Mouse (Mus musculus) intestine, postnatal 0 days (tissue): ENCODE data around the gene Adgrg3. TPM values are rescaled to one million over a fixed set of nuclear protein-coding genes. Genes with fewer than 3 reads are reported as not detected.

Experiments used
- ATAC-seq: fragments of 200-750 bp; cut with Nextera tagmentation; 2 replicates; pipeline ENCODE4 v1.8.0; 2017; ENCODE audit warnings: mild to moderate bottlenecking, moderate TSS enrichment, moderate library complexity
- H3K27ac ChIP-seq: fragments of 300-500 bp; sonication (generic); 2 replicates; pipeline ENCODE4 v1.5.1; 2014; ENCODE audit warnings: mild to moderate bottlenecking, low read depth, low read length, moderate library complexity
- H3K27me3 ChIP-seq: fragments of 300-500 bp; sonication (generic); replicated peaks from 2 replicates; pipeline ENCODE4 v1.6.1; 2014; ENCODE audit warnings: low read length, mixed read lengths; ENCODE audit not compliant: control insufficient read depth, insufficient read depth
- H3K36me3 ChIP-seq: fragments of 300-500 bp; sonication (generic); 2 replicates; pipeline ENCODE4 v1.6.1; 2014; ENCODE audit warnings: mild to moderate bottlenecking, moderate library complexity; ENCODE audit not compliant: control insufficient read depth, insufficient read depth
- H3K4me1 ChIP-seq: fragments of 300-500 bp; sonication (generic); replicated peaks from 2 replicates; pipeline ENCODE4 v1.6.1; 2014; ENCODE audit warnings: antibody characterized with exemption, low read length, mixed read lengths; ENCODE audit not compliant: control insufficient read depth, insufficient read depth
- H3K4me2 ChIP-seq: fragments of 300-500 bp; sonication (generic); replicated peaks from 2 replicates; pipeline ENCODE4 v1.6.1; 2014; ENCODE audit warnings: low read depth, mild to moderate bottlenecking, moderate library complexity
- H3K4me3 ChIP-seq: fragments of 300-500 bp; sonication (generic); 2 replicates; pipeline ENCODE4 v1.5.1; 2014; ENCODE audit warnings: low read depth, low read length
- H3K9ac ChIP-seq: fragments of 300-500 bp; sonication (generic); 2 replicates; pipeline ENCODE4 v1.6.1; 2014; ENCODE audit warnings: mild to moderate bottlenecking, low read depth, low read length
- H3K9me3 ChIP-seq: fragments of 300-500 bp; sonication (generic); 2 replicates; pipeline ENCODE4 v1.6.1; 2016; ENCODE audit warnings: mixed run types; ENCODE audit not compliant: control insufficient read depth
- CTCF ChIP-seq: sonication (generic); IDR thresholded peaks from 2 replicates; pipeline ENCODE4 v1.5.1; 2016; ENCODE audit warnings: low read depth, mild to moderate bottlenecking, control low read depth, antibody characterized with exemption, moderate library complexity
- WGBS: fragments of 180-500 bp; shearing (Covaris S2); extraction: QIAGEN DNeasy Blood & Tissue Kit; methylation state at CpG from one replicate; pipeline ENCODE4 v1.1.7; 2014; 5-methylcytosine and 5-hydroxymethylcytosine counted together
- polyA plus RNA-seq: library from polyadenylated mRNA; unstranded; fragments of >200 nt; fragmentation: Nextera tagmentation; extraction: Ambion mirVana; gene quantifications from 2 replicates; pipeline ENCODE4 v1.2.1, GENCODE M21; 2015

Adgrg3 gene
- polyA plus RNA-seq, 1 experiment from 2014 or later: 4.2 TPM

- Histone ChIP-seq H3K27ac (no peak overlapping the region), H3K4me2 (no peak overlapping the region), H3K9ac (no peak overlapping the region), H3K27me3 (no peaks in the 10 kb centered on the region), H3K9me3 (no peaks in the 10 kb centered on the region), H3K4me1 (0 out of 2 replicates have a peak, but pooled peaks cover 3% of the 10 kb centered on the region), H3K4me3 (no peak overlapping the region), H3K36me3 (peaks cover 6% of the 10 kb centered on the region; the same call in 1 of the 2 replicates)
- WGBS: 51% methylated on average over 6 of the region's 6 CpGs
- no peak for TF ChIP-seq CTCF
- ATAC-seq: no peak
Measured at GRCm38 (mm10) chr8:94999956-95000355, 17.5 kb upstream of the Adgrg3 start.

DNA sequence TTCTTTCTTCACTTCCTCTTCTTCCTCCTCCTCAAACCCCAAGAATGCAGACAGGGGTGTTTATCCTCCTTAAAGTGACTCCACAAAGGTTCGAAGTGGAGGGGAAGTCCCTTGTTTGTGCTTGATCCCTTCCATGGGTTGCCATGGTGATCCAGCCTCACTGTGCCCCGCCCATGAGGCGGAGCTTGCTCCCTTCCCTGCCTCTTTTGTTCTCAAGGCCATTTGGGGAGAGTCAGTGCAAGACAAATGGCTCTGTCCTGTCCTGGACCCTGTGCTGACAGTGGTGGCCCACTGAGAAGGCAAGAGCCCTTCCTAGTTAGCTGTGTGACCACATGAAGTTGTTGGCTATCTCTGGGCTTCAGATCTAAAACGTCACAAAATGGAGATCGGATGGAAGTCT, 16.8 kb upstream of the Adgrg3 start:
- Histone ChIP-seq H3K4me3 (no peak overlapping the region), H3K4me1 (0 out of 2 replicates have a peak, but pooled peaks cover 3% of the 10 kb centered on the region), H3K9me3 (no peaks in the 10 kb centered on the region), H3K9ac (no peak overlapping the region), H3K4me2 (no peak overlapping the region), H3K36me3 (peaks cover 13% of the 10 kb centered on the region), H3K27me3 (no peaks in the 10 kb centered on the region), H3K27ac (peak overlapping the region; percentile 41; the same call in 1 of the 2 replicates)
- no peak for TF ChIP-seq CTCF
- no peak for ATAC-seq
- 22% methylated on average over 5 of the region's 5 CpGs for WGBS

DNA sequence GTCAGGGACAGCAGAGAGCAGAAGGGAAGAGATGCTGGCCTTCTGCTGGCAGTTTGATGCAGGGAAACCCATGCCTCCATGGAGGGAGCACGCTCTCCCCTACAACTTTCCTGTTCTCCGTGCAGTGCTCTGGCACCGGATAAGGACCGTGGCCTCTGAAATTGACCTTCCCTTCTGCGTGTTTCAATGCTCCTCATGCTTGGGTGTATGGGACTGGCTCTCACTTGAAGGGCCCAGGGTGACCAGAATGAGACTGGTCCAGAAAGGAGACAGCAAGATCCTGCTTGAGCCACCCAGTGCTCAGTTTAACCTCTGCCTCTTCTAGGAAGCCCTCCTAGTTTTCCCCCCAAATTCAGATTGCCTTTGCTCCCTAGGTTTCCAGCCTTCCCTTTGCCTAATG, 16.3 kb upstream of the Adgrg3 start:
- Histone ChIP-seq H3K27me3 (no peaks in the 10 kb centered on the region), H3K4me3 (no peak overlapping the region), H3K36me3 (peaks cover 17% of the 10 kb centered on the region), H3K4me2 (no peak overlapping the region), H3K27ac (no peak overlapping the region), H3K9me3 (no peaks in the 10 kb centered on the region), H3K9ac (no peak overlapping the region), H3K4me1 (0 out of 2 replicates have a peak, but pooled peaks cover 3% of the 10 kb centered on the region)
- WGBS: 71% methylated on average over 5 of the region's 5 CpGs
- no peak for ATAC-seq
- TF ChIP-seq CTCF: no peak

GRCm38 (mm10) chr8:95001655-95002054, 15.8 kb upstream of the Adgrg3 start:
- 5% methylated on average over 7 of the region's 7 CpGs for WGBS
- Histone ChIP-seq H3K9ac (no peak overlapping the region), H3K4me1 (0 out of 2 replicates have a peak, but pooled peaks cover 3% of the 10 kb centered on the region), H3K27me3 (no peaks in the 10 kb centered on the region), H3K27ac (peak overlapping the region; percentile 54; the same call in 1 of the 2 replicates), H3K4me2 (no peak overlapping the region), H3K36me3 (peaks cover 22% of the 10 kb centered on the region), H3K9me3 (no peaks in the 10 kb centered on the region), H3K4me3 (no peak overlapping the region)
- TF ChIP-seq CTCF: peak; percentile 99
- peak; percentile 46 for ATAC-seq

- TF ChIP-seq CTCF: no peak
- Histone ChIP-seq H3K27ac (peak overlapping the region; percentile 54; the same call in 1 of the 2 replicates), H3K4me3 (no peak overlapping the region), H3K4me2 (0 out of 2 replicates have a peak overlapping the region, but pooled peaks have one; percentile 1), H3K9me3 (no peaks in the 10 kb centered on the region), H3K27me3 (no peaks in the 10 kb centered on the region), H3K9ac (no peak overlapping the region), H3K36me3 (peaks cover 27% of the 10 kb centered on the region), H3K4me1 (0 out of 2 replicates have a peak, but pooled peaks cover 3% of the 10 kb centered on the region)
- peak; percentile 9; the same call in 1 of the 2 replicates for ATAC-seq
- 24% methylated on average over 8 of the region's 8 CpGs for WGBS
Measured at GRCm38 (mm10) chr8:95002089-95002655, 15.3 kb upstream of the Adgrg3 start.

- Histone ChIP-seq H3K4me2 (no peak overlapping the region), H3K27ac (no peak overlapping the region), H3K27me3 (no peaks in the 10 kb centered on the region), H3K4me3 (no peak overlapping the region), H3K4me1 (no peaks in the 10 kb centered on the region), H3K9me3 (no peaks in the 10 kb centered on the region), H3K36me3 (peaks cover 41% of the 10 kb centered on the region; the same call in 1 of the 2 replicates), H3K9ac (no peak overlapping the region)
- TF ChIP-seq CTCF: no peak
- WGBS: 87% methylated on average over 15 of the region's 15 CpGs
- ATAC-seq: no peak
Measured at GRCm38 (mm10) chr8:95012442-95012919, 5.0 kb upstream of the Adgrg3 start.
